8 mouse cellular contexts compared by ENCODE assay signal in the genomic region with DNA sequence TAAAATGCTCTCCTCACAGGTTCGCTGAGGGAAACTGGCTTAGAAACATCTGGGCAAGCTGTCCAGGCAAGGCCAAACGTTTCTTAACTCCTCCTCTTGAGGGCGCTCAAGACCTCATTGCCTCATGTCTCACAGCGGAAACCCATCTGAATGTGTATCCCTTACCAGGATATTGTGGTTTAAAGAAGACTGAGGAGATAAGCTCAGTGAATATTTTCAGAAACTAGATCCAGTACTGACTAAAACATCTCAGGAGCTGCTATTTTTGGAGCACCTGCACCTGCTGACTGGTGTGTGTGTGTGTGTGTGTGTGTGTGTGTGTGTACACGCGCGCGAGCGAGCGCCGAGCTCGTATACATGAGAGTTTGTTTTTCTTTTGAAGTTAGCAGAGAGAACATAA. TPM values are rescaled to one million over a fixed set of nuclear protein-coding genes. Genes with fewer than 3 reads are reported as not detected.
A peak's percentile ranks its signal among the peaks of the same experiment; 100 is the strongest.
DNase-seq lines count a peak whose midpoint lies in the region; ATAC-seq and TF ChIP-seq lines count a peak whose summit lies in the region.

No protein-coding gene starts in this region.

- H3K9ac ChIP-seq in embryonic facial prominence, embryonic 11.5 days (replicated peaks; ENCODE audit: low read length) = no peak overlapping the region
- H3K9ac ChIP-seq in lung, embryonic 14.5 days = no peak overlapping the region

- H3K27ac ChIP-seq in embryonic facial prominence, embryonic 11.5 days (replicated peaks; ENCODE audit: low read depth, low read length) = no peak overlapping the region
- no peak overlapping the region for H3K27ac ChIP-seq in embryonic facial prominence, embryonic 10.5 days (replicated peaks)
- no peak overlapping the region for H3K27ac ChIP-seq in lung, embryonic 14.5 days (ENCODE audit: low read depth)

- ATAC-seq in embryonic facial prominence, embryonic 11.5 days (replicated peaks; ENCODE audit: insufficient number of reproducible peaks, low FRiP score, low TSS enrichment, low read depth) = no peak
- peak; percentile 97 for ATAC-seq in CD4-positive, CD25-positive, alpha-beta regulatory T cell, adult 4 months
- 0 out of 2 replicates have a peak, but pooled peaks have one; percentile 11 for ATAC-seq in lung, embryonic 14.5 days (ENCODE audit: insufficient read depth)

- no peaks in the 10 kb centered on the region for H3K27me3 ChIP-seq in embryonic facial prominence, embryonic 11.5 days (ENCODE audit: control insufficient read depth, insufficient read depth, low read length)
- no peaks in the 10 kb centered on the region for H3K27me3 ChIP-seq in embryonic facial prominence, embryonic 10.5 days (replicated peaks; ENCODE audit: low read depth, poor library complexity, severe bottlenecking)
- no peaks in the 10 kb centered on the region for H3K27me3 ChIP-seq in lung, embryonic 14.5 days (ENCODE audit: insufficient read depth, low read length)

- DNase-seq in embryonic facial prominence, embryonic 11.5 days (ENCODE audit: low spot score) = peak; percentile 24
- no peak for DNase-seq in embryonic facial prominence, embryonic 10.5 days (ENCODE audit: low spot score)
- DNase-seq in c-Kit-positive CD71-negative TER-119-negative erythroid progenitor cells, embryonic 14.5 days (ENCODE audit: low read depth) = peak; percentile 85
- DNase-seq in lung, embryonic 14.5 days = peak; percentile 25
- DNase-seq in thymus, postnatal 10 days (ENCODE audit: low spot score in 2 of 2) = peak; percentile 59 to 70
- DNase-seq in layer of hippocampus, postnatal 36 days = no peak
- DNase-seq in right cerebral cortex, postnatal 25 days = no peak

- H3K4me3 ChIP-seq in embryonic facial prominence, embryonic 11.5 days (ENCODE audit: low read depth, low read length) = no peak overlapping the region
- H3K4me3 ChIP-seq in embryonic facial prominence, embryonic 10.5 days = no peak overlapping the region
- H3K4me3 ChIP-seq in lung, embryonic 14.5 days (ENCODE audit: low read depth, low read length) = no peak overlapping the region

- no peaks in the 10 kb centered on the region for H3K36me3 ChIP-seq in embryonic facial prominence, embryonic 11.5 days (replicated peaks; ENCODE audit: control insufficient read depth, insufficient read depth, low read depth, low read length)
- no peaks in the 10 kb centered on the region for H3K36me3 ChIP-seq in embryonic facial prominence, embryonic 10.5 days (replicated peaks)
- H3K36me3 ChIP-seq in lung, embryonic 14.5 days (ENCODE audit: insufficient read depth) = no peaks in the 10 kb centered on the region

- no peaks in the 10 kb centered on the region for H3K9me3 ChIP-seq in embryonic facial prominence, embryonic 11.5 days (replicated peaks; ENCODE audit: control insufficient read depth, low read length)
- H3K9me3 ChIP-seq in embryonic facial prominence, embryonic 10.5 days = no peaks in the 10 kb centered on the region
- no peaks in the 10 kb centered on the region for H3K9me3 ChIP-seq in lung, embryonic 14.5 days (ENCODE audit: low read depth, low read length)

- H3K4me1 ChIP-seq in embryonic facial prominence, embryonic 11.5 days (ENCODE audit: control insufficient read depth, insufficient read depth, low read length) = no peaks in the 10 kb centered on the region
- H3K4me1 ChIP-seq in embryonic facial prominence, embryonic 10.5 days = peaks cover 3% of the 10 kb centered on the region; the same call in 1 of the 2 replicates
- H3K4me1 ChIP-seq in lung, embryonic 14.5 days (ENCODE audit: insufficient read depth) = no peaks in the 10 kb centered on the region

- 82% methylated on average over 12 of the region's 12 CpGs for WGBS in embryonic facial prominence, embryonic 11.5 days
- 83% methylated on average over 12 of the region's 12 CpGs for WGBS in embryonic facial prominence, embryonic 10.5 days
- 78% methylated on average over 12 of the region's 12 CpGs for WGBS in lung, embryonic 14.5 days

- TF ChIP-seq CTCF in lung, embryonic 14.5 days (IDR thresholded peaks at IDR 0.05; ENCODE audit: low read depth) = peak; percentile 37

- H3K4me2 ChIP-seq in embryonic facial prominence, embryonic 11.5 days (ENCODE audit: low read depth, low read length) = no peak overlapping the region
- H3K4me2 ChIP-seq in lung, embryonic 14.5 days = no peak overlapping the region

RNA-seq across cellular contexts. Expression of a gene that starts 19.7 kb away (rescaled TPM):
- 3.8 and 4.2 TPM in 2 replicates for polyA plus RNA-seq in embryonic facial prominence, embryonic 11.5 days (2014; fragmentation: Nextera tagmentation; extraction: Ambion mirVana)
- polyA plus RNA-seq in embryonic facial prominence, embryonic 10.5 days (2016; fragmentation: Nextera tagmentation; extraction: Ambion mirVana) = 3.7 and 3.8 TPM in 2 replicates
- 10 to 100 TPM in 1 of 2 experiments, 1 to 10 TPM in 1; 8.7 to 11.8 TPM for polyA plus RNA-seq in CD4-positive, CD25-positive, alpha-beta regulatory T cell, adult 4 months (2017; shearing (Covaris generic))
- 3.9 and 4.2 TPM in 2 replicates for polyA plus RNA-seq in lung, embryonic 14.5 days (2014; fragmentation: Nextera tagmentation; extraction: Ambion mirVana)
- 10 to 100 TPM; 82.0 to 88.0 TPM for total RNA-seq in layer of hippocampus, postnatal 36 days (2021)

Comparison
In these comparisons a context has a peak if more than half of its experiments do, and no peak if none do; other contexts are left out.
1. DNase-seq: peak in embryonic facial prominence, embryonic 11.5 days (single experiment), c-Kit-positive CD71-negative TER-119-negative erythroid progenitor cells, embryonic 14.5 days (single experiment), lung, embryonic 14.5 days (single experiment) and thymus, postnatal 10 days (2 of 2); none in embryonic facial prominence, embryonic 10.5 days (single experiment), layer of hippocampus, postnatal 36 days (0 of 2) and right cerebral cortex, postnatal 25 days (single experiment).